ENCODE assay signal across 11 mouse cellular contexts in the genomic region with DNA sequence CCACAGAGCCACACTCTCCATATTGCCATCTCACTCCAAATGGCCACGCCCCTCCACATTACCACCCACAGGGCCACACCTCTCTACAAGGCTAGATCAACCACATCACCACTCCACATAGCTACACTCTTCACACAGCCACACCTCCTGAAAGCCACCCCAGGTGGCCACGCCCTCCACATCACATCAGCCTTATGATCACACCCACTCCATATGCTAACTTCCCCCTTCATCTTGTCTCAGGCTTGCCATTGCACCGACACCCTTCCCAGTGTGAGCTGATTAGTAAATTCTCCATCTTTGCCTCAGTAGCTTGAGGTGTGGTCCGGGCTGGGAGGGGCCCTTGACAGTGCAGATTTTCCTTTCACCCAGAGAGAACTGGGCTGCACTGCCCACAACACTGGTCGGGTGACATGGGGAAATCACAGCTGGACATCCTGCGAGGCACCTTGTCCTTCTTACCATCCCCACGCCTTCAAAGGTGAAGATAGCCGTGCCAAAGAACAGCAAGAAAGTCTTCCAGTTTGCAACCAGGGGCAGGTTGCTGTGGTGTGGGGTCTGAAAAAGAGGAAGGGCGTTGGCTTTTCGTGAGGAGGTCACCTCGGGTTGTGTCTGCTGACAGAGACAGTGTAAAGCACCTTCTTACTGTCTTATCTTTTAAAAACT. TPM values are rescaled to one million over a fixed set of nuclear protein-coding genes. Genes with fewer than 3 reads are reported as not detected.
DNase-seq lines count a peak whose midpoint lies in the region; ATAC-seq and TF ChIP-seq lines count a peak whose summit lies in the region.
"Had no signal": no experiment of that assay in that cellular context is flagged by ENCODE, and none has a peak within 500 bp of the region (broad histone marks: within the 10 kb centered on the region; RNA-seq: fewer than 3 reads in every experiment).

No protein-coding gene starts in this region.

- peak; percentile 95 for DNase-seq in CD4-positive helper T cell, adult 2 months (ENCODE audit: low read depth, low spot score)
- peak; percentile 100 for DNase-seq in MEL (ENCODE audit: low read depth, low spot score)
- DNase-seq in liver = peak; percentile 61
- peak; percentile 79 to 87 for DNase-seq in natural killer cell, adult 2 months (ENCODE audit: low spot score in 2 of 2)
- DNase-seq in cerebellum, adult 9-11 months = no peak
- no peak for DNase-seq in urinary bladder, postnatal 25 days (ENCODE audit: low spot score)
- DNase-seq in kidney, postnatal 10 days = no peak
- DNase-seq: adrenal gland, postnatal 10 days had no signal

- peak overlapping the region; percentile 25 to 40 for H3K4me3 ChIP-seq in MEL (ENCODE audit: control insufficient read depth in 1 of 2, insufficient read depth in 1 of 2, low read depth in 2 of 2, low read length in 2 of 2)
- H3K4me3 ChIP-seq in kidney, embryonic 16.5 days (ENCODE audit: low read length) = no peak overlapping the region

- no peaks in the 10 kb centered on the region for H3K9me3 ChIP-seq in MEL (replicated peaks; ENCODE audit: insufficient read depth, low read length)
- H3K9me3 ChIP-seq in kidney, embryonic 16.5 days (ENCODE audit: low read length) = no peaks in the 10 kb centered on the region

- TF ChIP-seq EP300 in MEL (IDR thresholded peaks at IDR 0.05; ENCODE audit: low read depth in 1 of 2, low read length in 2 of 2) = peak; percentile 79 to 83; a peak in 3 of 4 replicates

- H3K9ac ChIP-seq in MEL (ENCODE audit: control insufficient read depth, low read depth, low read length, poor library complexity, severe bottlenecking) = peak overlapping the region; percentile 50
- H3K9ac ChIP-seq in kidney, embryonic 16.5 days (replicated peaks; ENCODE audit: low read length) = no peak overlapping the region

- ATAC-seq in kidney, embryonic 16.5 days (ENCODE audit: low FRiP score, low TSS enrichment) = no peak

- no peak overlapping the region for H3K4me2 ChIP-seq in kidney, embryonic 16.5 days (replicated peaks; ENCODE audit: low read depth, low read length)

- no peaks in the 10 kb centered on the region for H3K27me3 ChIP-seq in MEL (ENCODE audit: control insufficient read depth in 1 of 2, insufficient read depth in 2 of 2, low read length in 2 of 2)
- H3K27me3 ChIP-seq in kidney, embryonic 16.5 days (ENCODE audit: insufficient read depth, low read length) = no peaks in the 10 kb centered on the region

- H3K4me1 ChIP-seq in MEL (ENCODE audit: control insufficient read depth in 1 of 2, insufficient read depth in 2 of 2, low read length in 2 of 2) = peaks cover 37 to 45% of the 10 kb centered on the region in 2 experiments
- H3K4me1 ChIP-seq in kidney, embryonic 16.5 days (ENCODE audit: insufficient read depth, low read length) = no peaks in the 10 kb centered on the region

- 86% methylated on average over 11 of the region's 11 CpGs for WGBS in kidney, embryonic 16.5 days

- TF ChIP-seq CTCF in MEL (IDR thresholded peaks at IDR 0.05 in 2 of 3, conservative IDR thresholded peaks at IDR 0.05 in 1 of 3; ENCODE audit: control insufficient read depth in 1 of 3, insufficient read depth in 1 of 3, low read depth in 2 of 3, low read length in 3 of 3, poor library complexity in 1 of 3, severe bottlenecking in 1 of 3) = no peak

- H3K36me3 ChIP-seq in MEL (ENCODE audit: control insufficient read depth in 1 of 2, insufficient read depth in 2 of 2, low read length in 2 of 2) = peaks cover 0 to 50% of the 10 kb centered on the region in 2 experiments; a peak in 2 of 4 replicates
- no peaks in the 10 kb centered on the region for H3K36me3 ChIP-seq in kidney, embryonic 16.5 days (ENCODE audit: insufficient read depth, low read length)

- H3K27ac ChIP-seq in MEL (ENCODE audit: control insufficient read depth, low read depth, low read length) = peak overlapping the region; percentile 93
- H3K27ac ChIP-seq in kidney, embryonic 16.5 days (ENCODE audit: low read length) = no peak overlapping the region

- no peaks in the 10 kb centered on the region for H3K79me2 ChIP-seq in MEL (ENCODE audit: control insufficient read depth, insufficient read depth, low read length, poor library complexity)

- no peak for TF ChIP-seq RAD21 in MEL (IDR thresholded peaks at IDR 0.05; ENCODE audit: low read depth, low read length)

- peak; percentile 50 to 77; a peak in 3 of 4 replicates for TF ChIP-seq POLR2A in MEL (IDR thresholded peaks at IDR 0.05; ENCODE audit: control insufficient read depth in 1 of 2, insufficient read depth in 1 of 2, low read depth in 1 of 2, low read length in 2 of 2, poor library complexity in 1 of 2)

TF ChIP-seq in MEL, 35 proteins besides CTCF, POLR2A, EP300 and RAD21 (continues in another document):
- TF ChIP-seq POLR2AphosphoS5 (IDR thresholded peaks at IDR 0.05; ENCODE audit: borderline replicate concordance, low read depth, low read length) (no peak), MYC (IDR thresholded peaks at IDR 0.05; ENCODE audit: low read depth, low read length) (peak; percentile 51; the same call in 1 of the 2 replicates), KAT2A (conservative IDR thresholded peaks at IDR 0.05; ENCODE audit: low read depth, low read length) (no peak), MEF2A (IDR thresholded peaks at IDR 0.05; ENCODE audit: extremely low read depth, insufficient replicate concordance, low read depth, low read length, poor library complexity, severe bottlenecking) (no peak), NELFE (IDR thresholded peaks at IDR 0.05; ENCODE audit: low read depth, low read length) (peak; percentile 49), GATA1 (IDR thresholded peaks at IDR 0.05; ENCODE audit: low read depth, low read length) (peak; percentile 58), MAFK (IDR thresholded peaks at IDR 0.05; ENCODE audit: borderline replicate concordance, low read depth, low read length) (no peak), MXI1 (IDR thresholded peaks at IDR 0.05; ENCODE audit: low read depth, low read length) (peak; percentile 66), E2F4 (IDR thresholded peaks at IDR 0.05; ENCODE audit: borderline replicate concordance, low read depth, low read length) (no peak), USF1 (IDR thresholded peaks at IDR 0.05; ENCODE audit: low read depth, low read length) (no peak; the same call in 1 of the 2 replicates), ZKSCAN1 (IDR thresholded peaks at IDR 0.05; ENCODE audit: low read depth, low read length) (no peak), SMC3 (IDR thresholded peaks at IDR 0.05; ENCODE audit: low read depth, low read length) (no peak), ZMIZ1 (IDR thresholded peaks at IDR 0.05; ENCODE audit: low read depth, low read length) (peak; percentile 81), NRF1 (IDR thresholded peaks at IDR 0.05; ENCODE audit: insufficient read depth, low read depth, low read length, poor library complexity, severe bottlenecking) (no peak), SIN3A (IDR thresholded peaks at IDR 0.05; ENCODE audit: low read length) (peak; percentile 74), MAX (IDR thresholded peaks at IDR 0.05; ENCODE audit: low read length) (peak; percentile 51), ELF1 (IDR thresholded peaks at IDR 0.05; ENCODE audit: low read depth, low read length) (0 out of 2 replicates have a peak, but pooled peaks have one; percentile 47), GABPA (IDR thresholded peaks at IDR 0.05; ENCODE audit: low read depth, low read length) (no peak), CHD1 (IDR thresholded peaks at IDR 0.05; ENCODE audit: low read depth, low read length) (peak; percentile 79; the same call in 1 of the 2 replicates), JUND (IDR thresholded peaks at IDR 0.05; ENCODE audit: low read depth, low read length) (no peak), RCOR1 (IDR thresholded peaks at IDR 0.05; ENCODE audit: low read depth, low read length) (peak; percentile 77), TBP (IDR thresholded peaks at IDR 0.05; ENCODE audit: low read depth, low read length) (0 out of 2 replicates have a peak, but pooled peaks have one; percentile 48), ETS1 (IDR thresholded peaks at IDR 0.05; ENCODE audit: low read depth, low read length) (peak; percentile 51; the same call in 1 of the 2 replicates), USF2 (IDR thresholded peaks at IDR 0.05; ENCODE audit: borderline replicate concordance in 1 of 2, insufficient read depth in 1 of 2, low read depth in 1 of 2, low read length in 2 of 2) (no peak), ZNF384 (IDR thresholded peaks at IDR 0.05; ENCODE audit: low read depth, low read length) (no peak), BHLHE40 (IDR thresholded peaks at IDR 0.05; ENCODE audit: borderline replicate concordance, low read depth, low read length) (0 out of 2 replicates have a peak, but pooled peaks have one; percentile 51), HCFC1 (IDR thresholded peaks at IDR 0.05; ENCODE audit: low read depth, low read length) (peak; percentile 40; the same call in 1 of the 2 replicates), ZC3H11A (IDR thresholded peaks at IDR 0.05; ENCODE audit: low read depth, low read length) (no peak), TAL1 (IDR thresholded peaks at IDR 0.05; ENCODE audit: low read length) (no peak; the same call in 1 of the 2 replicates), POLR2AphosphoS2 (IDR thresholded peaks at IDR 0.05; ENCODE audit: low read length) (no peak)

RNA-seq across cellular contexts. Expression of a gene that starts 20.3 kb away (rescaled TPM):
- total RNA-seq in MEL (2012; rRNA removed) = 0.12 and 0.13 TPM in 2 replicates
- under 1 TPM in 1 of 2 experiments, not detected in 1; 0.15 TPM for polyA plus RNA-seq in MEL (2012; ENCODE audit: insufficient read depth in 1 of 2, insufficient read length in 2 of 2, low read depth in 1 of 2, low replicate concordance in 2 of 2, missing spikeins in 1 of 2)
- not detected in 2 replicates for polyA plus RNA-seq in kidney, embryonic 16.5 days (2015; fragmentation: Nextera tagmentation; extraction: Ambion mirVana)
- total RNA-seq: adrenal gland, postnatal 10 days; layer of hippocampus, adult 18-20 months had no signal
- polyA plus RNA-seq: heart, embryonic 14.5 days had no signal

RNA-seq across cellular contexts. Expression of a gene that starts 33.3 kb away (rescaled TPM):
- total RNA-seq in MEL (2012; rRNA removed) = 0.19 and 0.42 TPM in 2 replicates
- under 1 TPM in 1 of 2 experiments, not detected in 1; 0.52 TPM for polyA plus RNA-seq in MEL (2012; ENCODE audit: insufficient read depth in 1 of 2, insufficient read length in 2 of 2, low read depth in 1 of 2, low replicate concordance in 2 of 2, missing spikeins in 1 of 2)
- 38.0 and 39.7 TPM in 2 replicates for polyA plus RNA-seq in kidney, embryonic 16.5 days (2015; fragmentation: Nextera tagmentation; extraction: Ambion mirVana)

RNA-seq across cellular contexts. Expression of a gene that starts 53.3 kb away (rescaled TPM):
- 0.31 and 0.72 TPM in 2 replicates for total RNA-seq in MEL (2012; rRNA removed)
- under 1 TPM in 1 of 2 experiments, not detected in 1; 0.42 TPM for polyA plus RNA-seq in MEL (2012; ENCODE audit: insufficient read depth in 1 of 2, insufficient read length in 2 of 2, low read depth in 1 of 2, low replicate concordance in 2 of 2, missing spikeins in 1 of 2)
- polyA plus RNA-seq in kidney, embryonic 16.5 days (2015; fragmentation: Nextera tagmentation; extraction: Ambion mirVana) = 3.0 and 3.6 TPM in 2 replicates

RNA-seq across cellular contexts. Expression of a gene that starts 53.7 kb away (rescaled TPM):
- total RNA-seq in MEL (2012; rRNA removed) = not detected in 2 replicates
- not detected for polyA plus RNA-seq in MEL (2012; ENCODE audit: insufficient read depth in 1 of 2, insufficient read length in 2 of 2, low read depth in 1 of 2, low replicate concordance in 2 of 2, missing spikeins in 1 of 2)
- polyA plus RNA-seq in kidney, embryonic 16.5 days (2015; fragmentation: Nextera tagmentation; extraction: Ambion mirVana) = 0.61 and 0.81 TPM in 2 replicates

Comparison
In these comparisons a context has a peak if more than half of its experiments do, and no peak if none do; other contexts are left out.
1. DNase-seq: peak in CD4-positive helper T cell, adult 2 months (single experiment), MEL (single experiment), liver (single experiment) and natural killer cell, adult 2 months (2 of 2); none in cerebellum, adult 9-11 months (single experiment), urinary bladder, postnatal 25 days (single experiment) and kidney, postnatal 10 days (single experiment).
2. RNA of a gene that starts 33.3 kb away (polyA plus RNA-seq): 38.0 to 39.7 TPM in kidney, embryonic 16.5 days; 0.52 TPM in MEL; every median in the first group is over 10 times any median in the second.